Mouse (Mus musculus) embryo, embryonic 11.5 days (tissue): ENCODE results near the gene Sirt1.
"Not testable (repeated sequence)": the region's sequence is repeated elsewhere in the genome, so short reads cannot be mapped to it uniquely, and the experiment has no call there.

Source experiments
- DNase-seq: peaks from one replicate; pipeline ENCODE4 v3.0.0-alpha.2; 2012; ENCODE audit warnings: low read depth, low spot score

The Sirt1 gene

GRCm38 (mm10) chr10:63388948-63389347 is 7.4 kb upstream of the Sirt1 start:
- DNase-seq: no peak

DNA sequence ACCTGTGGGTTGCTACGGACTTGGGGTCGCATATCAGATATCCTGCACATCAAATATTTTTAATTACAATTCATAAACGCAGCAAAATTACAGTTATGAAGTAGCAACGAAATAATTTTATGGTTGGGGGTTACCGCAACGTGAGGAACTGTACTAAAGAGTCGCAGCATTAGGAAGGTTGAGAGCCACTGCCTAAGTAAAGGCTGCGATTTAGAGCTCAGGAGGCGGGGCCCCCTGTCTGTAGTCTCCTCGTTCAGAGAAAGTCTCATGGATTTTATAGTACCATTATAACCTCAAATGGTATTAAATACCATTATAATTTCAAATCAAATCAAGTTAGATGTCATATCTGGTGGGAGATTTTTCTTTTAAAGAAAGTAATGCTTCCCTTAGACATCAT is 5.5 kb upstream of the Sirt1 start:
- DNase-seq: no peak

DNA sequence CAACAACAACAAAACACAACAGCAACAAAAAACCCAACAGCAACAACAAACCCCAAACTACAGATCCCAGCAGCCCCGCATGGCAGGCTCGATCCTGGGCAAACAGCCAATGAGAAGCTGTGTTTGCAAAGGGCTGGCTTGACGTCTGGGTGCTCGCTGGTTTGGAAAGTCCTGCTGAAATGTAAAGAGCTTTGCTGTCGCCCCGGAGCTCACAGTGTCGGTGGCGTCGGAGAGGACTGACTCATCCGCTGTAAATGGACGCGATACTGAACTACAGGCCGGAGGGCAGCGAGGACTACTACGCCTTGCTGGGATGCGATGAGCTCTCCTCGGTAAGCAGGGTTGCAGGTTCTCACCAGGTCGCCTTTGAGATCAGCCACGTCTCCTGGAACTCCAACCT is 4.9 kb upstream of the Sirt1 start:
- DNase-seq: peak; percentile 55

- DNase-seq: not testable (repeated sequence)
These were observed 4.4 kb upstream of the Sirt1 start for GRCm38 (mm10) chr10:63385897-63386296.

- peak; percentile 89 for DNase-seq
These were observed 1.1 kb upstream of the Sirt1 start, which contains the start of gene Dnajc12 for GRCm38 (mm10) chr10:63382372-63383279. TSS of gene Dnajc12 (plus strand) at chr10:63382443.

DNA sequence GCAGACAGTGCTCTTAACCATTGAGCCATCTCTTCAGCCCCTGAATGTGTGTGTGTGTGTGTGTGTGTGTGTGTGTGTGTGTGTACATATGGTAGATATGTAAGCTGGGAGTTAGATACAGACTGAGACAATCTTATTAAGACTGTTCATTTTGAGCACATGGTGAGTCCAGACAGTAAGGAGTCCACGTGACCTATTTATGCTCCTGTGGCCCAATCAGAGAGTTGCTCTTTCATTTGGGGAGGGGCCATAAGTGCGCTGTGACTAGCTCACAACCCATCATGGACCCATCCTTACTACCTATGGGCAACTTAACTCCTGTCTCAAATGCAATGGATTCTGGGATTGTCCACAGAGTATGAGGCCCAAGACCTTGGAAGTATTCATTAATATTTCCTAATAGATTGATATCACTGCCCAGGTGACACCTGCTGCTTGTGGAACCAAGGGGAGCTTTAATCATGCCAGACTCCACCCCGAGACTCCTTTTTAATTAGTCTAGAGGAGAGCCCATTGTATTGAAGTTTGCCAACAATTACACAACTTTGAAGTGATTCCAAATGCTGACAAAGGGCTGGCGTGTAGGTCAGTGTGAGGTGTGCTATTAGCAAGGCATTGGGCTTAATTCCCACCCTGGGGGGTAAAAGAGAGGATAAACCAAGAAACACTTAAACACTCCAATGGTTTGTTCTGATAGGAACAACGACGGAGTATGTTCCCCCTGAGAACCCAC is 2.4 kb downstream of the Sirt1 start:
- no peak for DNase-seq

- DNase-seq: peak; percentile 59
These were observed 4.0 kb downstream of the Sirt1 start for GRCm38 (mm10) chr10:63377468-63377867.

DNA sequence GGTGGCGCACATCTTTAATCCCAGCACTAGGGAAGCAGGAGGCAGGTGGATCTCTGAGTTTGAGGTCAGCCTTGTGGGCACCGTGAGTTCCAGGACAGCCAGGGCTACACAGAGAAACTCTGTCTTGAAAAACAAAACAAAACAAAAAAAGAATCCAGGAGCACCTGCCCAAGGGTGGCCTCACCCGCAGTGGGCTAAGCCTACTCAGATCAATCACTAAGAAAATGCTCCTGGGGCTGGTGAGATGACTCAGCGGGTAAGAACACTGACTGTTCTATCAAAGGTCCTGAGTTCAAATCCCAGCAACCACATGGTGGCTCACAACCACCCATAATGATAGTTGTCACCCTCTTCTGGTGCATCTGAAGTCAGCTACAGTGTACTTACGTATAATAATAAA is 5.2 kb downstream of the Sirt1 start:
- DNase-seq: no peak

DNA sequence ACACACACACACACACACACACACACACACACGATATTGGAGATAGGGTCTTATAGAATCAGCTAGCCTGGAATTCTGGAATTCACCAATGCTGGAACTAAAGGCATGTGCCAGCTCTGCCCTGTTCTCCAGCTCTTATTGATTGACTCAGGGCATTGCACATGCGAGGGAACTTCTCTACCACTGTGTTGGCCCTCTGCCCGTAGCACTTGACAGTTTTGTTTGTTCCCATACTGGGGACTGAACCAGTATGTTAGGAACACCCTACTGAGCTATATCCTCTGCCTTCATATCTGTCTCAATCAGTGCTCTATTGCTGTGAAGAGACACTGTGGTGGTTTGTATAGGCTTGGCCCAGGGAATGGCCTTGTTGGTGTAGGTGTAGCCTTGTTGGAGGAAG is 13.5 kb downstream of the Sirt1 start:
- no peak for DNase-seq

GRCm38 (mm10) chr10:63367386-63367785 is 14.1 kb downstream of the Sirt1 start:
- DNase-seq: no peak

DNA sequence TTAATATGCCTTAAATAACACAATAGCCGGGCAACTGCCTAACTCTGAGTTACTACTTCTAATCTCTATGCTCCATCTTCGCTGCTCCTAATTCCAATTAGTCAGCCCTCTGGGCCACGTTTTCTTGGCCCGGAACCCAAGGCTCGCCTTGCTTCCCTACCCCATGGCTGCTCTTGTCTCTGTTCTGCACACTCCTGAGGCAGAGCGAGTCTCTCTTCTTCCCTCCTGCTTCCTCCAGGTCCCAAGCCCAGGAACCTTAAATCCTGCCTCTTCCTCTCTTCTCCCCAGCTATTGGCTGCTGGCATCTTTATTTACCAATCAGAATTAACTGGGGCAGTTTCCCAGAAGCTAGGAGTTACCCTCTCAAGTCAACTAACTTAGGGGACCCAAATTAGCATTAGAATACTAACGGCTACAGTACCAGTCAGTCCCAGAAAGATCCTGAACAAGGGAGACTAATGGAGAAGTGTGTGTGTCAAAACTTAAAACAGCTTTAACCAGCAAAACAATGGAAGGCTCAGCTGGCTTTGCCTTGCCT is 15.5 kb downstream of the Sirt1 start:
- DNase-seq: no peak

GRCm38 (mm10) chr10:63360502-63360901 is 21.0 kb downstream of the Sirt1 start:
- DNase-seq: no peak

DNA sequence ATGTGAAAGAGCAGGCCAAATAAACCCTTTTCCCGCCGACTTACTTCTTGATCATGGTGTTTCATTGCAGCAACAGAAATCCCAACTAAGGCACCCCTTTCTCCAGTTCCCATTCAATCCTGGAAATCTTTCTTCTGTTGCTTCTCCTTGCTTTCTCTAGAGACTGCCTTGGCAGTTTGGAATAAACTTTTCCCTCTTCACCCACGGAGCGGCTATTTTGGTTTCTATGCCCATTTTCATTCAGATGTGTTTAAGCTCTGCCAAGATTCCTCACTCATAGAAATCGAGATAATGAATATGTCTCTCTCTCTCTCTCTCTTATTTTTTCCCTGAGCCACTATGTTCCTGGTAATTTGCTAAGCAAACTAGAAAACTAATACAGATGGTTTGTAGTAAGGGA is 29.4 kb downstream of the Sirt1 start:
- DNase-seq: no peak

DNA sequence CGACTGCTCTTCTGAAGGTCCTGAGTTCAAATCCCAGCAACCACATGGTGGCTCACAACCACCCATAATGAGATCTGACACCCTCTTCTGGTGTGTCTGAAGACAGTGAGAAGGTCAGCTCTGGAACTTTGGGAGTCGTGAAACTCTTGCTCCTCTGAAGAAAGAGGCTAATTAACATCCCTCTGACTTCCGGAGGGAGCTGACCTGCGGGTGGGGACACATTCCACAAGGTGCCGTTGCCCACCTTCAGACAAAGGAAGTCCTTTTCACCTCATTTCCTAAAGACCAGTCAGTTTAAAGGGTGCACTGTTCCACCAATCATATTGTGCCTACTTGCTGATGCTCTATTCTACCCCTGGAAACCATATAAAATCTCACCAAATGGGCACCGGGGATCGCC is 30.4 kb downstream of the Sirt1 start:
- not testable (repeated sequence) for DNase-seq

- no peak for DNase-seq
These were observed 30.8 kb downstream of the Sirt1 start for GRCm38 (mm10) chr10:63350666-63351065.

DNA sequence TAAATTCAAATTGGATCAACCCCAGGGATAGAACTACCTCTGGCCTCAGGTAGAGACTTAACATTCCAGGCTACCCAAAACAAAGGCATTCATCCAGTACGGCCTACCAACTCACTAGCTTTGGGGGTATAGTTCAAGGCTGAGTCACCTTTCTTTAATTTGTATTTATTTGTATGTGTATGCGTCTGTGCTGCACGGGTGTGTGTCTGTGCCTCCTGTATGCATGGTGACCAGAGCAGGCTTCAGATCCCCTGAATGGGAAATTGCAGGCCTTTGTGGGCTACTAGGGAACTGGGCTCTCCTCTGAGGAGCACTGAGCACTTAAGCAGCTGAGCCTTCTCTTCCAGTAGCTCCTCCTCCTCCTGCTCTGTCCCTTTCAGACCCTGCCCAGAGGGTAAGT is 33.2 kb downstream of the Sirt1 start:
- DNase-seq: no peak

DNA sequence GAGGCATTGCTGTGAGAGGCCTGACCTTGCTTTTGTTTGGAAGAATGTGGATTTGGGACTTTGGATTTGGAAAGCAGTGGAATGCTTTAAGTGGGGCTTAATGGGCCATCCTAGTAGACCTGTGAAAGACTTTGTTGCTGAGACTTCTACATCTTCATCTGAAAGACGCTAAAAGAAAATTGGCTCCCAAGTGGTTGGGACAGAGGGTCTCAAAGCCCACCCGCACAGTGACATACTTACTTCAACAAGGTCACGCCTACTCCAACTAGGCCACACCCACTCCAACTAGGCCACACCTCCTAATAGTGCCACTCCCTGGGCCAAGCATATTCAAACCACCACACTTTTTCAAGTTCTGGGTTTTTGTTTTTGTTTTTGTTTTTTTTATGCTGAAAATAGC is 36.8 kb downstream of the Sirt1 start:
- DNase-seq: no peak

GRCm38 (mm10) chr10:63341351-63341750 is 40.2 kb downstream of the Sirt1 start:
- DNase-seq: no peak

DNA sequence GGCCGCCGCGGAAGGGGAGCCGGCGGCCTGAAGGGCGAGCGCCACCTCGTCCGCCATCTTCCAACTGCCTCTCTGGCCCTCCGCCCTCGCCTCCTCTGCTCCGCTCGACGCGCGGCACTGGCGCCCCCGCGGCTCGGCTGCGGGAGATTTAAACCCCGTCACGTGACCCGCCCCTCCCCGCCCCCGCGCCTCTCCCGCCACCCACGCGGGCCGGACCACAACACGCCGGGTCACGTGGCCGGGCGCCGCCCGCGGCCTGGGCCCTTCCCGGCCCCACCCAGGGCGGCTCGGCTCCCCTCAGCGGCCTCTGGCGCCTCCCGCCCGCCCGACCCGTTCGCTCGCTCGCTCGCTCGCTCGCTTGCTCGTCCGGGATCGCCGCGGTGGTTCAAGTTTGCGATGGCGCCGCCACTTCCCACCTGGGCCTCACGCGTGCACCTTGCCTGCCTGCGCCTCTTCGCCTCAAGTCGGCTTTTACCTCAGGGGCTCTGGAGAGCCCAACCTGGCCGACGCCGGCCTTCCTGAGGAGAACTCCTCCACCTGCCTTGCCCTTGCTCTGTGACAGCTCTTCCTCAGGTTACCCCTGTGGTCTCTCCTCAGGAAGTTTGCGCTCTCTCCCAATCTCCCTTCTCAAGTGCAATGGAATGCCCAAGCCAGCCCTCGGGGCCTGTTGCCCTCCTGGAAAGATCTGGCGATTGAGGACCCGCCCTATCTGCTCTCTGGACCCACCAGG is 42.4 kb downstream of the Sirt1 start:
- peak; percentile 83 for DNase-seq

DNA sequence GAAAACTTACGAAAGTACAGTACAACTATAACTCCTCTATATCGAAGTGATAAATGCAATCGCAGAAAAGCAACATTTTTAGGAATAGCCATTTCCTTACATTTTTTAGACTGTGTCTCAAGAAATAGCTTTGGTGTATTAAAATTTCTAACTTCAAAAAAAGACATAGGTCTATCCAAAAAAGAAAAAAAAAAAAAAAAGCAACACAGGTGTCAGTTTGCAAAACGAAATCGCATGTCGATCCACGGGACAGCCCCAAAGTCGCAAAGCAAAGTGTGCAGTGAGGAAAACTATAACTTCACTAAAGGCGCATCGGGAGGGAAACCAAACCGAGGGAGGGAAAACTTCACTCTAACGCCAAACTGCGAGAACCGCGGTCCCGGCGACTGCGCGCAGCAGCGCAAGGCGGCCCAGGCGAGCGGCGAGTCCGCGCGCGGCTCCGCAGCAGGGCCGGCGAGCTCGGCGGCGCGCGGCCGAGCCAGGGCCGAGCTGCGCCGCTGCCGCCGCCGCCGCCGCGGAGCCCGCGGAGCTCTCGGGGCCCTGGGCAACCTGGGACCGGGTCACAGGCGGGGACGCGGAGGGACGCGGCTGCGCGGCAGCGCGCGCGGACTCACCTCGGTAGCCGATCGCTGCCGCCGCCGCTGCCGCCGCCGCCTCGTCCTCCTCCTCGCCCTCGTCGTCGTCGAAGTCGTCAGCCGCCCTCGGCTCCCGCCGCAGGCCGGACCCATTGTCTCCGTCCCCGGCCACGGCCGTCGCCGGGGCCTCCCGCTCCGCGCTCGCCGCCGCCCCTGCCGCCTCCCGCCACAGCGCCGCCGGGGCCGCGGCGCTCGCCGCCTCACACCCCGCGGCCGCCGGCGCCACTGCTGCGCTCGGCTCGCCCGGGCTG is 43.3 kb downstream of the Sirt1 start:
- peak; percentile 35 for DNase-seq

GRCm38 (mm10) chr10:63337326-63337725 is 44.2 kb downstream of the Sirt1 start:
- DNase-seq: no peak
